Mouse (Mus musculus): ENCODE measurements around the gene D17Wsu92e.

- TF ChIP-seq CTCF (IDR thresholded peaks at IDR 0.05; ENCODE audit: control insufficient read depth, insufficient read depth, insufficient replicate concordance, low read depth, low read length) (no peak), POLR2A (IDR thresholded peaks at IDR 0.05; ENCODE audit: control insufficient read depth, low read depth, low read length) (no peak)
Observed at GRCm38 (mm10) chr17:27748123-27748522, 72.3 kb downstream of the D17Wsu92e start.

Measured in testis, adult 2 months (tissue).